Mouse (Mus musculus) embryonic facial prominence, embryonic 13.5 days (tissue): ENCODE measurements around the gene Dst. TPM values are rescaled to one million over a fixed set of nuclear protein-coding genes. Genes with fewer than 3 reads are reported as not detected.

ENCODE experiments used
- ATAC-seq: fragments of 200-750 bp; cut with Nextera tagmentation; 2 replicates; pipeline ENCODE4 v1.8.0; 2017; ENCODE audit warnings: low read depth; ENCODE audit not compliant: insufficient number of reproducible peaks, insufficient read depth, low FRiP score, low TSS enrichment
- H3K27ac ChIP-seq: fragments of 300-500 bp; sonication (generic); 2 replicates; pipeline ENCODE4 v1.5.1; 2015; ENCODE audit warnings: moderate library complexity, mild to moderate bottlenecking, inconsistent platforms
- H3K27me3 ChIP-seq: fragments of 300-500 bp; sonication (generic); 2 replicates; pipeline ENCODE4 v1.6.1; 2015; ENCODE audit warnings: mild to moderate bottlenecking, inconsistent platforms
- H3K36me3 ChIP-seq: fragments of 300-500 bp; sonication (generic); 2 replicates; pipeline ENCODE4 v1.6.1; 2015; ENCODE audit warnings: mild to moderate bottlenecking, inconsistent platforms
- H3K4me1 ChIP-seq: fragments of 300-500 bp; sonication (generic); 2 replicates; pipeline ENCODE4 v1.6.1; 2015; ENCODE audit warnings: inconsistent platforms
- H3K4me2 ChIP-seq: fragments of 300-500 bp; sonication (generic); 2 replicates; pipeline ENCODE4 v1.6.1; 2015; ENCODE audit warnings: moderate library complexity, mild to moderate bottlenecking, inconsistent platforms
- H3K4me3 ChIP-seq: fragments of 300-500 bp; sonication (generic); 2 replicates; pipeline ENCODE4 v1.5.1; 2015; ENCODE audit warnings: mild to moderate bottlenecking, inconsistent platforms
- H3K9ac ChIP-seq: fragments of 300-500 bp; sonication (generic); 2 replicates; pipeline ENCODE4 v1.6.1; 2015; ENCODE audit warnings: mild to moderate bottlenecking, inconsistent platforms
- H3K9me3 ChIP-seq: fragments of 300-500 bp; sonication (generic); 2 replicates; pipeline ENCODE4 v1.6.1; 2016; ENCODE audit warnings: inconsistent platforms
- WGBS: fragments of 180-500 bp; shearing (Covaris S2); methylation state at CpG from one replicate; pipeline ENCODE4 v1.1.7; 2015; ENCODE audit warnings: mixed read lengths; 5-methylcytosine and 5-hydroxymethylcytosine counted together
- polyA plus RNA-seq: library from polyadenylated mRNA; unstranded; fragments of >200 nt; fragmentation: Nextera tagmentation; extraction: Ambion mirVana; gene quantifications from 2 replicates; pipeline ENCODE4 v1.2.1, GENCODE M21; 2015

Gene Dst
- polyA plus RNA-seq, 1 experiment from 2014 or later = 24.5 TPM

DNA sequence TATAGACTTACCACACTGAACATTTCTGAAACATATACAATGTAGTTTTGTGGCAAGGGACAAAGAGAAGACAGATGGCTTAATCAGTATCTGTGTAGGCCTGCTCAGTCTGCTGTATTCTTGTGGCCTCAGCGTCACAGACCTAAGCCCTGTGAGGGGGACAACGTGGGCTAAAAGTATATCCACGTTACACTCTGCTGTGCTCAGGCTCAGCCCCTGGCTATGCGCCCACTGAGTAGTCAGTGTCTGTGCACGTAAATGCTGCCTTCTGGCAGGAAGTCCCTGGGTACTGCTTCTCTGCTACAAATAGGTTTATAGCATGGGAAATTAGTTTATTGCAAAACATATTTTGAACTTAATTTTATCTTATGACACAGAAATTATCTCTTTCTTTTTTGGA lies 186.3 kb downstream of the Dst start:
- 42% methylated on average over 5 of the region's 5 CpGs for WGBS
- no peak for ATAC-seq
- Histone ChIP-seq H3K9me3 (no peaks in the 10 kb centered on the region), H3K4me3 (no peak overlapping the region), H3K27me3 (no peaks in the 10 kb centered on the region), H3K4me1 (0 out of 2 replicates have a peak, but pooled peaks cover 3% of the 10 kb centered on the region), H3K9ac (no peak overlapping the region), H3K4me2 (no peak overlapping the region), H3K36me3 (no peaks in the 10 kb centered on the region), H3K27ac (no peak overlapping the region)

DNA sequence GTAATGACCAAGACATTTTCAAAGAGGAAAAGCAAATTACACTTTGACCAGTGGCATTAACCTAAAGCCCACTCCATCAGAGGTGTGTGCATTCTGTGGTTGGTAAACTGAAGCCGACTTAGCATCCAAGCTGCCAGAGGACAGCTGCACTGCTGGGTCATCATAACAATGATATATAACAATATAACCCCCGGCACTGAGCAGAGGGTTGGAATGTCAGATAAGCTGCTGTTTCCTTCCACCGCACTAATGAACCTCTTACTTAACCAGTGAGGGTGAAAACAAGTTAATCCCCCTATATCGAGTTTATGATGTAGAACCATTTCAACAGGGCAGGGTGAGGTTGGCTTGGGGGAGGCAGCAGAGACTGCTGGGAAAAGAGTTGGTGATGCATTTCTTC lies 187.1 kb downstream of the Dst start:
- Histone ChIP-seq H3K4me1 (0 out of 2 replicates have a peak, but pooled peaks cover 3% of the 10 kb centered on the region), H3K4me3 (no peak overlapping the region), H3K27me3 (no peaks in the 10 kb centered on the region), H3K9me3 (no peaks in the 10 kb centered on the region), H3K36me3 (no peaks in the 10 kb centered on the region), H3K9ac (no peak overlapping the region), H3K27ac (no peak overlapping the region), H3K4me2 (no peak overlapping the region)
- 52% methylated on average over 4 of the region's 4 CpGs for WGBS
- no peak for ATAC-seq

DNA sequence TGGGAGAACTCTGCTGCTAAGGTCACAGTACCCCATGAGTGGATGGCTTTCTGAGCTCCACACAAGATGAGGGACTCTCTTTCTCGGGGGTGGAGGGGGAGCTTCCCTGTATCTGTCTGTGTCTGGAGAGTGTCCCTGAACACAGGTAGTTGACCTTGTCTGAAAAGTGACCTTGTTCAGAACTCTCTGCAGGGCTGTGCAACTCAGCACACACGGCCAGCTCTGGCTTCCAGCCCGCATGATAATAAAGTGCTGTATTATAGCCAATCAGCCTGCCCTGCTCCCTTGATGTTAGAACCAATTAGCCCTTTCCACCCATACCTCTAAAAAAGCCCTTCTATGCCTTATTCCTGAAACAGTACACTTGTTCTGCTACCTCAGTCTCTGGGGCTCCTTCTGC lies 188.9 kb downstream of the Dst start:
- ATAC-seq = no peak
- Histone ChIP-seq H3K4me1 (0 out of 2 replicates have a peak, but pooled peaks cover 3% of the 10 kb centered on the region), H3K4me3 (no peak overlapping the region), H3K27me3 (no peaks in the 10 kb centered on the region), H3K9ac (no peak overlapping the region), H3K9me3 (no peaks in the 10 kb centered on the region), H3K27ac (no peak overlapping the region), H3K36me3 (no peaks in the 10 kb centered on the region), H3K4me2 (no peak overlapping the region)
- 55% methylated on average over 3 of the region's 3 CpGs for WGBS

DNA sequence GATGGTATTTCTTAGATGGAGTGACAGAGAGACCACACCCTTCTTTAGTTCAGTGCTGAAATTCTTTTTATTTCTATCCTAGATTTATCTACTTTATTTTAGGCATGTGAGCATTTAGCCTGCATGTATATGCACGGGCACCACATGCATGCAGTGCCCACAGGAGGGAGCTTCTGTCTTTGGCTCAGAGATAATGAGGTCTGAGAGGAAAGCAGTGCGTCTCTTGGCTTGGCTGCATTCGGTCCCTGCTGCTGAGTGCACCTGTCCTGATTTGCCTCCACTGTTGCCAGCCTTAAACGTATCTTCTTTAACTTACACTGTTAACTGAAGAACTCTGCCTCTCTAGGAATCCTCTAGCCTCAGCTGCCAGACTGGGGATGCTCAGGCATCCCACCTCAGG lies 189.6 kb downstream of the Dst start:
- no peaks in the 10 kb centered on the region for H3K36me3 ChIP-seq
- H3K27me3 ChIP-seq = no peaks in the 10 kb centered on the region
- H3K4me1 ChIP-seq = 0 out of 2 replicates have a peak, but pooled peaks cover 3% of the 10 kb centered on the region
- no peak for ATAC-seq
- 70% methylated on average over 4 of the region's 4 CpGs for WGBS
- H3K9ac ChIP-seq = no peak overlapping the region
- no peak overlapping the region for H3K27ac ChIP-seq
- H3K4me3 ChIP-seq = no peak overlapping the region
- H3K4me2 ChIP-seq = no peak overlapping the region
- H3K9me3 ChIP-seq = peaks cover 2% of the 10 kb centered on the region; the same call in 1 of the 2 replicates

DNA sequence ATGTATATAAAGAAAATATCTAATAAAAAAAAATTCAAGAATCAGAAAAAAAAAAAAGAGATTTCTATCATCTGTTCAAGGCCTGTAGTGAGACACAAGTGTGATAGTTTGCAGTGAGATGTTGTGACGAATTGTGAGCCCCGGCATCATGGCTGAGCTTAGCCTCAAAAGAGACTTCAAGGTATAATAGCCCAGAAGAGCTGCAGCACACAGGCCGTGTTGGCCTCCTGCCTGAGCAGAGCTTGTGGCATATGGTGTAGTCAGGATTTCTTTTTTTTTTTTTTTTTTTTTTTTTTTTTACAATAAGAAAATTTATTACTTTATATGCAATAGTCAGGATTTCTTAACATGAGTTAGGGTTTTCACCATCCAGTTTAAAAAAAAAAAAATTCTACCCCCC lies 191.4 kb downstream of the Dst start:
- no peak for ATAC-seq
- no peak overlapping the region for H3K27ac ChIP-seq
- H3K4me2 ChIP-seq = no peak overlapping the region
- H3K36me3 ChIP-seq = no peaks in the 10 kb centered on the region
- H3K4me1 ChIP-seq = peaks cover 11% of the 10 kb centered on the region
- 70% methylated on average over 3 of the region's 3 CpGs for WGBS
- peaks cover 3% of the 10 kb centered on the region; the same call in 1 of the 2 replicates for H3K9me3 ChIP-seq
- no peak overlapping the region for H3K9ac ChIP-seq
- no peaks in the 10 kb centered on the region for H3K27me3 ChIP-seq
- no peak overlapping the region for H3K4me3 ChIP-seq

DNA sequence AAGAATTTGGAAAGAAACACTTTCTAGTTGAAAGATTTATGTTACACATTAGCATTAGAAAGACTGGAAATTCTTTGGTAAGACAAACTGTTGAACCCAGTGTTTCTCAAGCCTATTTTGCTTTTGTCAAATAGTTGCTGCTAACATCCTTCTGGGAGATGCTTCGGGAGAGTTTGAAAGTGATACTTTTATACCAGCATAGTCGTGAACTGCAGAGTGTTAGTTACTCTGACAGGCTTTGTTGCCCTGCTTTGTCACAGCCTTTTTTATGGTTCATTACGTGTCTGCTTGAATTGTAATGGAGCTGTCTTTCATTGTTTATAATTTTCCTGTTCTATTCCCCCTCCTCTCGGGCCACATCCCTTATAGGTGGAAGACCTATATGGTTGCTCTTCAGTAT lies 192.4 kb downstream of the Dst start:
- Histone ChIP-seq H3K27ac (no peak overlapping the region), H3K27me3 (no peaks in the 10 kb centered on the region), H3K4me2 (no peak overlapping the region), H3K4me3 (no peak overlapping the region), H3K36me3 (no peaks in the 10 kb centered on the region), H3K4me1 (peaks cover 18% of the 10 kb centered on the region), H3K9me3 (peaks cover 3% of the 10 kb centered on the region; the same call in 1 of the 2 replicates), H3K9ac (no peak overlapping the region)
- ATAC-seq = no peak
- WGBS = 56% methylated on average over 4 of the region's 4 CpGs

DNA sequence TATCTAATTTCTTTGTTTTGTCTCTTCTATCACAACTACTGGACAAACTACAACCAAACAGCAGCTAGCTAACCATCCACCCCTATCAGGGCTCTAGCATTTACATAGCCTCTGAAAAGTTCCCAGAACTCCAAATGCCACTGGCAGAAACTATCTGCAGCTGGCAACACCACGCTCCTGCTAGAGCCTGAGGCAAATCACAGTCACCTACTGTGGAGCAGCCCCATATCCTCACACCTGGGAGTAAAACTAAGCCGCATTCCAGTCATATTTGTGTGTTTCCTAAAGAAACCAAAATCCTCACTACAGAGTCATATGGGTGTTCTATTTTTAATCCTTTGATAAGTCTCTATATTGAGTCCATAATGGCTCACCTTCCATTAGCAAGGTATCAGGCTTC lies 194.6 kb downstream of the Dst start:
- Histone ChIP-seq H3K4me2 (no peak overlapping the region), H3K4me1 (peaks cover 19% of the 10 kb centered on the region), H3K4me3 (no peak overlapping the region), H3K9ac (no peak overlapping the region), H3K9me3 (peaks cover 3% of the 10 kb centered on the region; the same call in 1 of the 2 replicates), H3K36me3 (no peaks in the 10 kb centered on the region), H3K27ac (no peak overlapping the region), H3K27me3 (no peaks in the 10 kb centered on the region)
- ATAC-seq = no peak
- WGBS = 70% methylated on average over 2 of the region's 2 CpGs

DNA sequence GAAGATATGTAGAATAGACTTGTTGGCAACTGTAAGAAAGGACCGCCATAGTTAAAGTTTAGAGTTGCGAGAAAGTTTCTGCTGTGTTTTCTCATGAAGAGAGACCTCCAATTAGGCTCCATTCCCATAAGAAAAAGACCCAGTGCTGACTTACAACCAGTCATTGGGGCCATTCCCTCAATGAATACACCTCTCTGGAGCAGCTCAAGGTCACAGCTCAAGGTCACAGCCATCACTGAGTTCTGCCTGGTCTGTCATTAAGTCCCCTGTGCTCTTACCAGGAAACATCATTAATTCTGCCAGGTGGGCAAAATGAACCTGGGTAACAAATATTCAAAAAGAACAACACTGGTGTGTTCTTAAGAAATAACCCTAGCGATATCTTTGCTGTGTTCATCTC lies 195.2 kb downstream of the Dst start:
- Histone ChIP-seq H3K27me3 (no peaks in the 10 kb centered on the region), H3K27ac (no peak overlapping the region), H3K9ac (no peak overlapping the region), H3K9me3 (peaks cover 3% of the 10 kb centered on the region; the same call in 1 of the 2 replicates), H3K4me2 (0 out of 2 replicates have a peak overlapping the region, but pooled peaks have one; percentile 39), H3K4me1 (peaks cover 19% of the 10 kb centered on the region), H3K4me3 (no peak overlapping the region), H3K36me3 (no peaks in the 10 kb centered on the region)
- WGBS = 70% methylated on average over 3 of the region's 3 CpGs
- ATAC-seq = no peak

DNA sequence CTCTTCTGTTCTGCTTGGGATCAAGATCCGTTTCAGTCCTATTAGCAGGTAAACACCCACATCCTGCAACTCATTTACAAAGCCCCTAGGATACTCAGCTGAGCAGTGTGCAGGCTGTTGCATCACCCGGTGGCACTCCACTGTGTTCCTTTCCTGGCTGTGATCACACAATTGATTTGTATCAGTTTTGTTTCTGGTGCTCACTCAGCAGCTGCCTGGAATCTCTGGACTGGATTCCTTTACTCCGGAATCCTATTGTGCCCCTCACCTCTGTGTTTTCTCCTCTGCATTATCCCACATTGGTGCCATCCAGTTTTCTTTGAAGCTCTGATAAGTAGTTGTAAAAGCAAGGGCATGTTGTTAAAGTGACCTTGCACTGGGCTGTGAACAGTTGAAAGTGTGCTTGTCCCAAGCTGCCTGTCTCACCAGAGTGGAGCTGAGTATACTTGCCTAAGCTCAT lies 195.7 kb downstream of the Dst start:
- Histone ChIP-seq H3K4me3 (no peak overlapping the region), H3K27me3 (no peaks in the 10 kb centered on the region), H3K9me3 (peaks cover 3% of the 10 kb centered on the region; the same call in 1 of the 2 replicates), H3K36me3 (no peaks in the 10 kb centered on the region), H3K27ac (no peak overlapping the region), H3K4me1 (peaks cover 19% of the 10 kb centered on the region), H3K9ac (no peak overlapping the region), H3K4me2 (peak overlapping the region; percentile 39)
- under 1% methylated on average over 3 of the region's 3 CpGs for WGBS
- ATAC-seq = no peak

DNA sequence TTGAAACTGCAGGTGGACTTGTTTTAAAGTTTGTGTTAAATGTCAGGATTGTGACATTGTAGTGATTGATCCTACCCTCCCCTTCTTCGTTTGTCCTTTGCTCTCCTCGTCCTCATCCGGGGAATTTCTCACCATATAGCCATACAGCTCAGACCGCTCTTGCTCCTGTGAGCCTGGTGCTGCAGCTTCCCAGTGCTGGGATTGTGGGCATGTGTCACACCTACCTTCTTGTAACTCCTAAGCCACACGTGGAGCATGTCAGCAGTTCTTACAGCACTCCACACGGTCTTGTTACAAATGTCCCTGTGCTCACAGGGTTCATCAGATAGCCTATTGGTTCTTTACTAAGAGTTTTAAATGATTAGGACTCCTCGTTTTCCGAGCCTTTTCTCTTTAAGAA lies 196.8 kb downstream of the Dst start:
- Histone ChIP-seq H3K27ac (no peak overlapping the region), H3K27me3 (no peaks in the 10 kb centered on the region), H3K9me3 (peaks cover 3% of the 10 kb centered on the region; the same call in 1 of the 2 replicates), H3K4me2 (no peak overlapping the region), H3K36me3 (no peaks in the 10 kb centered on the region), H3K4me1 (peaks cover 25% of the 10 kb centered on the region), H3K9ac (no peak overlapping the region), H3K4me3 (no peak overlapping the region)
- ATAC-seq = no peak
- WGBS = 34% methylated on average over 8 of the region's 8 CpGs

DNA sequence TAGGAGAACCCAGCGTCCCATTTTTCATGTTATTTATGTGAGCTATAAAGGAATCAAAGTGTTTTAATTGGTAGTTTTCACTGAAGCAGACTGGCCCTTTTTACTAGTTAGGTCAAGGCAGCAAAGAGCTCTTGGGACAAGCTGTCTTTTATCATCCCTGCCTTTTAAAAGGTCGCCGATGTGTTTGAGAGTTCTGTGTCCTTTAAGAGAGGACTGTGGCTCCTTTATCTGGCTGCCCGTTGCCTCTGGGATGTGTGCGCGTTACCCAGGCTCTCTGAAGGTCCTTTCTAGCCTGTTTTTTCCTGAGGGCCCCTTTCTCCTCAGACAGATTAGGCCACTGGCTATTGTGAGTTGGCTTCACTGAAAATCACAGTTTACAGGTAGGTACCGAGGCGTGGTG lies 198.6 kb downstream of the Dst start:
- no peak overlapping the region for H3K4me3 ChIP-seq
- H3K27me3 ChIP-seq = no peaks in the 10 kb centered on the region
- no peak overlapping the region for H3K27ac ChIP-seq
- peaks cover 3% of the 10 kb centered on the region; the same call in 1 of the 2 replicates for H3K9me3 ChIP-seq
- H3K9ac ChIP-seq = no peak overlapping the region
- ATAC-seq = no peak
- H3K4me2 ChIP-seq = no peak overlapping the region
- no peaks in the 10 kb centered on the region for H3K36me3 ChIP-seq
- WGBS = 12% methylated on average over 8 of the region's 8 CpGs
- H3K4me1 ChIP-seq = peaks cover 29% of the 10 kb centered on the region

DNA sequence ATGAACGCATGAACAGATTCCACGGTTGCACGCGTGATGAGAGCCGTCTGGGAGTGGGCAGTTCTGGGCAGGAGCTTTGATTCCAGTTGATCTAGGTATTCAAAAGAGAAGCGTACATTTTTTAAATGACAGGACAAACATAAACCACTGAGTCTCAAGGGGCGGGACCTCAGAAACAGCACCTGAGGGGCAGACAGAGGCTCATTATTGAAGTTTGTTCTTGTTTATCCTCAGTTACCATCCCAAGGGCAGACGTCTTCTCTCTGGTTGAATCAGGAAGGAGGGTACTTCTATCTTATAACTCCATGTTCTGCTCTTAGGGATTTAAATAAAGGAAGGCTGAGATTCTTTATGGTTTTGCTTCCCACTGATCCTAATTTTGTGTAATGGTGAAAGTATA lies 199.1 kb downstream of the Dst start:
- Histone ChIP-seq H3K4me2 (no peak overlapping the region), H3K4me1 (peaks cover 29% of the 10 kb centered on the region), H3K9ac (no peak overlapping the region), H3K9me3 (peaks cover 3% of the 10 kb centered on the region; the same call in 1 of the 2 replicates), H3K4me3 (no peak overlapping the region), H3K36me3 (no peaks in the 10 kb centered on the region), H3K27ac (no peak overlapping the region), H3K27me3 (no peaks in the 10 kb centered on the region)
- WGBS = 35% methylated on average over 8 of the region's 8 CpGs
- ATAC-seq = no peak
